Mouse (Mus musculus): Measurements from ENCODE around the gene Zkscan16. TPM values are rescaled to one million over a fixed set of nuclear protein-coding genes. Genes with fewer than 3 reads are reported as not detected.

Zkscan16 gene
- not detected for polyA plus RNA-seq (2012; fragmentation: generic; extraction: Trizol)

DNA sequence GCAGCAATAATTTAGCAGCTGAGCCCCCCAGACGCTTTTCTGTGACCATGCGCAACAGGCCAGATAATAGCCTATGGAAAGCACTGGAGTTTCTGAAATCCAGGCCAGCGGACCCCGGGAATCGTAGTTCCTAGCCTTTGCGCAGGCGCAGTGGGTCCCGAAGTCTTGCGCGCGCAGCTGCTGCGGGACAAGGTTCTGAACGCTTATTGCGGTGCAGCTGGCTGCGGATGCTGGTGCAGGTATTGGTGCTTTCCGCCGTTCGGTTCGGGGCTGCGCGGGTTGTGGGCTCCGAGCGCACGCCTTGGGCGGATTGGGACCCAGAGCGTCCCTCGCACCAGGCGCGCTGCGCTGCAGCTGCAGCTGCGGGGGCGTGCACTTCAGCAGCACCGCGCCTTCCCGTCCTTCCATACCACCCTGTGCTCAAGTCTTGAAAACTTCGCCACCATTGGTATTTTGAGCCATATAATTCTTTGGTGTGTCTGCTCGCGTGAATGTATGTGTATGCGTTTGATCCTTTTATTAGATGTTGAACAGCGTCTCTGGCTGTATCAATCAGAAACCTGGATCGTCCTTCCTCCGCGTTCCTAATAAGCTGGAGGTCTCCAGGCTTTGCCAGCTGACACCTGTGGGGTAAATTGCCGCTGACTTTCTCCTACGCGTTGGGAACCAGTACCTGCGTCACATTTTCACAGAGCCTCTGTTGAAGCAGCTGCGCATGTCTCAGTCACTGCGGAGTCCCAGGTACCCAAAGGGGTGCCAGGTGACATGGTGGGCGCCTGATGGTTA is at the start of gene Zkscan16:
Gene Zkscan16, plus strand, starts transcription at position 209 of the 786 bp plus-strand sequence.
- TF ChIP-seq E2F4 (IDR thresholded peaks at IDR 0.05; ENCODE audit: insufficient read depth), result no peak
- peak in 1 of 3 experiments; percentile 46 for TF ChIP-seq MYOD1 (IDR thresholded peaks at IDR 0.05; ENCODE audit: control insufficient read depth in 1 of 3, insufficient read length in 2 of 3, low read depth in 2 of 3)
- Histone ChIP-seq H3K27me3 (ENCODE audit: control insufficient read depth, insufficient read depth, insufficient read length) (peaks cover 6% of the 10 kb centered on the region), H3K4me2 (ENCODE audit: low read depth) (peak within 1 kb of the TSS; percentile 51), H3K36me3 (ENCODE audit: control insufficient read depth, insufficient read depth) (no peaks in the 10 kb centered on the region), H3K4me3 (no peak within 1 kb of the TSS), H3ac (ENCODE audit: control insufficient read depth, insufficient read length) (no peak within 1 kb of the TSS), H3K79me2 (ENCODE audit: control insufficient read depth, insufficient read depth) (no peaks in the 10 kb centered on the region)

DNA sequence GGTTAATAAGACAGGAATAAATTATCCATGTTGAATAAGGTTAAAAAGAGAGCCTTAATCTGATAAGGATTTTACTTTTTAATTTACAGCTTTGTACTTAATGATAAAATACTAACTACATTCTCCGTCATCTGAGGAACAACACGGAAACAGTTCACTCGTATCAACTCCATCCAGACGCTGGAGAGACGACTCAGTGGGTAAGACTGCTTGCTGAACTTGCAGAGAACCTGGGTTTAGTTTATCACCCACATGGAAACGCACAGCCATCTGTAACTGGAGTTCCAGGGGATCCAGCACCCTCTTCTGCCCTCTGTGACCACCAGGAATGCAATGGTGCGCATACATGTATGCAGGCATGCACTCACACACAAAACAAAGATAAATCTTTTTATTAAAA is 49.0 kb upstream of the Zkscan16 start:
- Histone ChIP-seq H3K27me3 (ENCODE audit: control insufficient read depth, insufficient read depth, insufficient read length) (no peaks in the 10 kb centered on the region), H3ac (ENCODE audit: control insufficient read depth, insufficient read length) (no peak overlapping the region), H3K79me2 (ENCODE audit: control insufficient read depth, insufficient read depth) (peaks cover 97% of the 10 kb centered on the region), H3K4me2 (ENCODE audit: low read depth) (no peak overlapping the region), H3K4me3 (no peak overlapping the region), H3K36me3 (ENCODE audit: control insufficient read depth, insufficient read depth) (no peaks in the 10 kb centered on the region)
- TF ChIP-seq TCF12 (IDR thresholded peaks at IDR 0.05; ENCODE audit: insufficient read depth, poor library complexity, severe bottlenecking), result no peak
- TF ChIP-seq POLR2A (IDR thresholded peaks at IDR 0.05; ENCODE audit: insufficient read length, low read depth), result no peak
- TF ChIP-seq MAX (IDR thresholded peaks at IDR 0.05; ENCODE audit: low read depth), result no peak
- TF ChIP-seq SRF (IDR thresholded peaks at IDR 0.05; ENCODE audit: control insufficient read depth, insufficient read length, low read depth), result no peak
- no peak for TF ChIP-seq TCF3 (IDR thresholded peaks at IDR 0.05; ENCODE audit: insufficient read length, low read depth)
- TF ChIP-seq CEBPB (IDR thresholded peaks at IDR 0.05; ENCODE audit: insufficient read depth, poor library complexity, severe bottlenecking), result no peak
- no peak for TF ChIP-seq E2F4 (IDR thresholded peaks at IDR 0.05; ENCODE audit: insufficient read depth)
- TF ChIP-seq USF1 (IDR thresholded peaks at IDR 0.05; ENCODE audit: low read depth), result no peak
- TF ChIP-seq REST (IDR thresholded peaks at IDR 0.05; ENCODE audit: insufficient read depth, insufficient read length), result no peak
- TF ChIP-seq MYOG (IDR thresholded peaks at IDR 0.05; ENCODE audit: control insufficient read depth in 1 of 3, insufficient read depth in 1 of 3, insufficient read length in 2 of 3, low read depth in 2 of 3), result no peak
- TF ChIP-seq MYOD1 (IDR thresholded peaks at IDR 0.05; ENCODE audit: control insufficient read depth in 1 of 3, insufficient read length in 2 of 3, low read depth in 2 of 3), result no peak
- TF ChIP-seq POLR2AphosphoS2 (IDR thresholded peaks at IDR 0.05; ENCODE audit: insufficient read length, low read depth), result no peak

- H3K4me3 ChIP-seq, result no peak overlapping the region
- no peaks in the 10 kb centered on the region for H3K36me3 ChIP-seq (ENCODE audit: control insufficient read depth, insufficient read depth)
- no peak overlapping the region for H3ac ChIP-seq (ENCODE audit: control insufficient read depth, insufficient read length)
- TF ChIP-seq SRF (IDR thresholded peaks at IDR 0.05; ENCODE audit: control insufficient read depth, insufficient read length, low read depth), result no peak
- TF ChIP-seq TCF3 (IDR thresholded peaks at IDR 0.05; ENCODE audit: insufficient read length, low read depth), result no peak
- no peak for TF ChIP-seq MAX (IDR thresholded peaks at IDR 0.05; ENCODE audit: low read depth)
- no peak for TF ChIP-seq POLR2A (IDR thresholded peaks at IDR 0.05; ENCODE audit: insufficient read length, low read depth)
- no peak for TF ChIP-seq CEBPB (IDR thresholded peaks at IDR 0.05; ENCODE audit: insufficient read depth, poor library complexity, severe bottlenecking)
- no peak for TF ChIP-seq E2F4 (IDR thresholded peaks at IDR 0.05; ENCODE audit: insufficient read depth)
- no peak for TF ChIP-seq TCF12 (IDR thresholded peaks at IDR 0.05; ENCODE audit: insufficient read depth, poor library complexity, severe bottlenecking)
- no peak for TF ChIP-seq REST (IDR thresholded peaks at IDR 0.05; ENCODE audit: insufficient read depth, insufficient read length)
- no peak for TF ChIP-seq MYOD1 (IDR thresholded peaks at IDR 0.05; ENCODE audit: control insufficient read depth in 1 of 3, insufficient read length in 2 of 3, low read depth in 2 of 3)
- TF ChIP-seq POLR2AphosphoS2 (IDR thresholded peaks at IDR 0.05; ENCODE audit: insufficient read length, low read depth), result no peak
- TF ChIP-seq MYOG (IDR thresholded peaks at IDR 0.05; ENCODE audit: control insufficient read depth in 1 of 3, insufficient read depth in 1 of 3, insufficient read length in 2 of 3, low read depth in 2 of 3), result no peak
- peaks cover 97% of the 10 kb centered on the region for H3K79me2 ChIP-seq (ENCODE audit: control insufficient read depth, insufficient read depth)
- H3K27me3 ChIP-seq (ENCODE audit: control insufficient read depth, insufficient read depth, insufficient read length), result no peaks in the 10 kb centered on the region
- no peak overlapping the region for H3K4me2 ChIP-seq (ENCODE audit: low read depth)
Measured at GRCm38 (mm10) chr4:58897436-58897835, 46.0 kb upstream of the Zkscan16 start.

DNA sequence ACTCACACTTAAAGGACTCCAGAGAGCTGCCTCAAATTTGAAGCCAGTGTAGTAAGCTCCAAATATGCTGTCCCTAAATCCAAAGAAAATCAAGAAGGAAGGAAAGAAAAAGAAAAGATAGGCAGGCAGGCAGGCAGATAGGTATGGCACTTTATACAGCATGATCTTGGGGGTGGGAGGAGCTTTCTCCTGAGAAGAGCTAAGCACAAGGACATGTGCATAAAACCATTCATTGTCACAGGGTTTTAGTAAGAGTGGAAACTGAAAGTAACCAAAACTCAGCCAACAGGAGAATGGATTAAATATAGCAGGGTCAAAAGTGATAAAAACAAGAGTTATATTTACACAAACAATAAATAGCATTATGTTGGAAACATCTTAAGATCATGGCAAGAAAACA is 45.1 kb upstream of the Zkscan16 start:
- Histone ChIP-seq H3K27me3 (ENCODE audit: control insufficient read depth, insufficient read depth, insufficient read length) (no peaks in the 10 kb centered on the region), H3K4me3 (no peak overlapping the region), H3K4me2 (ENCODE audit: low read depth) (peak overlapping the region; percentile 39), H3ac (ENCODE audit: control insufficient read depth, insufficient read length) (no peak overlapping the region), H3K79me2 (ENCODE audit: control insufficient read depth, insufficient read depth) (peaks cover 97% of the 10 kb centered on the region), H3K36me3 (ENCODE audit: control insufficient read depth, insufficient read depth) (no peaks in the 10 kb centered on the region)
- TF ChIP-seq USF1 (IDR thresholded peaks at IDR 0.05; ENCODE audit: low read depth) (no peak), CEBPB (IDR thresholded peaks at IDR 0.05; ENCODE audit: insufficient read depth, poor library complexity, severe bottlenecking) (no peak), MYOG (IDR thresholded peaks at IDR 0.05; ENCODE audit: control insufficient read depth in 1 of 3, insufficient read depth in 1 of 3, insufficient read length in 2 of 3, low read depth in 2 of 3) (no peak), TCF12 (IDR thresholded peaks at IDR 0.05; ENCODE audit: insufficient read depth, poor library complexity, severe bottlenecking) (no peak)

GRCm38 (mm10) chr4:58907453-58907852 is 36.0 kb upstream of the Zkscan16 start:
- TF ChIP-seq POLR2AphosphoS2 (IDR thresholded peaks at IDR 0.05; ENCODE audit: insufficient read length, low read depth), result no peak
- TF ChIP-seq TCF3 (IDR thresholded peaks at IDR 0.05; ENCODE audit: insufficient read length, low read depth), result no peak
- TF ChIP-seq MAX (IDR thresholded peaks at IDR 0.05; ENCODE audit: low read depth), result no peak
- no peak for TF ChIP-seq CEBPB (IDR thresholded peaks at IDR 0.05; ENCODE audit: insufficient read depth, poor library complexity, severe bottlenecking)
- TF ChIP-seq MYOG (IDR thresholded peaks at IDR 0.05; ENCODE audit: control insufficient read depth in 1 of 3, insufficient read depth in 1 of 3, insufficient read length in 2 of 3, low read depth in 2 of 3), result no peak
- TF ChIP-seq TCF12 (IDR thresholded peaks at IDR 0.05; ENCODE audit: insufficient read depth, poor library complexity, severe bottlenecking), result no peak
- no peak for TF ChIP-seq REST (IDR thresholded peaks at IDR 0.05; ENCODE audit: insufficient read depth, insufficient read length)
- TF ChIP-seq E2F4 (IDR thresholded peaks at IDR 0.05; ENCODE audit: insufficient read depth), result no peak
- TF ChIP-seq SRF (IDR thresholded peaks at IDR 0.05; ENCODE audit: control insufficient read depth, insufficient read length, low read depth), result no peak
- H3K79me2 ChIP-seq (ENCODE audit: control insufficient read depth, insufficient read depth), result peaks cover 90% of the 10 kb centered on the region
- no peaks in the 10 kb centered on the region for H3K36me3 ChIP-seq (ENCODE audit: control insufficient read depth, insufficient read depth)
- no peak overlapping the region for H3K4me2 ChIP-seq (ENCODE audit: low read depth)
- no peak overlapping the region for H3ac ChIP-seq (ENCODE audit: control insufficient read depth, insufficient read length)
- no peaks in the 10 kb centered on the region for H3K27me3 ChIP-seq (ENCODE audit: control insufficient read depth, insufficient read depth, insufficient read length)
- no peak overlapping the region for H3K4me3 ChIP-seq

Measured in myocyte (in vitro differentiated cells).